Mouse (Mus musculus) ES-Bruce4 (cell line): ENCODE data around the gene Lpin1. TPM values are rescaled to one million over a fixed set of nuclear protein-coding genes. Genes with fewer than 3 reads are reported as not detected.

Experiments
- H3K27ac ChIP-seq: 2 replicates; pipeline ENCODE4 v1.5.1; 2012; ENCODE audit warnings: low read length, inconsistent platforms; ENCODE audit not compliant: insufficient read depth
- H3K27me3 ChIP-seq: 2 replicates; pipeline ENCODE4 v1.6.1; 2012; ENCODE audit warnings: mild to moderate bottlenecking, low read length, inconsistent platforms; ENCODE audit not compliant: control insufficient read depth, poor library complexity, insufficient read depth, severe bottlenecking
- H3K36me3 ChIP-seq: 2 replicates; pipeline ENCODE4 v1.6.1; 2012; ENCODE audit warnings: inconsistent platforms, mild to moderate bottlenecking, low read length, moderate library complexity; ENCODE audit not compliant: control insufficient read depth, poor library complexity, insufficient read depth, severe bottlenecking
- H3K4me1 ChIP-seq: one replicate; pipeline ENCODE4 v1.8.1; 2011; ENCODE audit warnings: low read length; ENCODE audit not compliant: control insufficient read depth, insufficient read depth
- H3K4me3 ChIP-seq: 2 replicates; pipeline ENCODE4 v1.5.1; 2011; ENCODE audit warnings: low read depth, mild to moderate bottlenecking, low read length
- H3K9ac ChIP-seq: 2 replicates; pipeline ENCODE4 v1.6.1; 2012; ENCODE audit warnings: low read depth, mild to moderate bottlenecking, inconsistent platforms; ENCODE audit not compliant: poor library complexity, severe bottlenecking
- H3K9me3 ChIP-seq: replicated peaks from 2 replicates; pipeline ENCODE4 v1.6.1; 2012; ENCODE audit warnings: mild to moderate bottlenecking, low read length, inconsistent platforms; ENCODE audit not compliant: control insufficient read depth, poor library complexity, insufficient read depth, severe bottlenecking
- CTCF ChIP-seq: IDR thresholded peaks from one replicate; pipeline ENCODE4 v1.8.1; 2011; ENCODE audit warnings: low read depth, low read length
- EP300 ChIP-seq: IDR thresholded peaks from 2 replicates; pipeline ENCODE4 v1.6.1; 2011; ENCODE audit warnings: low read depth, low read length; ENCODE audit not compliant: insufficient read depth
- POLR2A ChIP-seq: IDR thresholded peaks from one replicate; pipeline ENCODE4 v1.8.1; 2011; ENCODE audit warnings: low read length; ENCODE audit not compliant: insufficient read depth
- polyA plus RNA-seq: library from polyadenylated mRNA; stranded (reverse); fragments of >200 nt; gene quantifications from 2 replicates; pipeline ENCODE4 v1.2.4, GENCODE M21; 2011; ENCODE audit warnings: low read depth; ENCODE audit not compliant: missing spikeins, insufficient read depth, insufficient read length

Lpin1 gene
- polyA plus RNA-seq, 1 experiment, result 33.3 TPM

GRCm38 (mm10) chr12:16592451-16592850 lies 18.3 kb downstream of the Lpin1 start:
- Histone ChIP-seq H3K9ac (no peak overlapping the region), H3K27ac (no peak overlapping the region), H3K27me3 (no peaks in the 10 kb centered on the region), H3K4me1 (peaks cover 2% of the 10 kb centered on the region), H3K36me3 (no peaks in the 10 kb centered on the region), H3K4me3 (no peak overlapping the region), H3K9me3 (no peaks in the 10 kb centered on the region)
- no peak for TF ChIP-seq POLR2A
- TF ChIP-seq EP300, result no peak
- no peak for TF ChIP-seq CTCF

GRCm38 (mm10) chr12:16591453-16592200 lies 19.1 kb downstream of the Lpin1 start:
- Histone ChIP-seq H3K9me3 (no peaks in the 10 kb centered on the region), H3K27ac (peak overlapping the region; percentile 72), H3K4me1 (peaks cover 7% of the 10 kb centered on the region), H3K4me3 (peak overlapping the region; percentile 22; the same call in 1 of the 2 replicates), H3K9ac (peak overlapping the region; percentile 24; the same call in 1 of the 2 replicates), H3K27me3 (no peaks in the 10 kb centered on the region), H3K36me3 (no peaks in the 10 kb centered on the region)
- no peak for TF ChIP-seq POLR2A
- peak; percentile 70; the same call in 1 of the 2 replicates for TF ChIP-seq EP300

GRCm38 (mm10) chr12:16589966-16590365 lies 20.8 kb downstream of the Lpin1 start:
- peaks cover 8% of the 10 kb centered on the region for H3K4me1 ChIP-seq

GRCm38 (mm10) chr12:16589204-16589949 lies 21.4 kb downstream of the Lpin1 start:
- no peak for TF ChIP-seq POLR2A
- TF ChIP-seq CTCF, result no peak
- TF ChIP-seq EP300, result 0 out of 2 replicates have a peak, but pooled peaks have one; percentile 15
- H3K36me3 ChIP-seq, result no peaks in the 10 kb centered on the region
- no peaks in the 10 kb centered on the region for H3K27me3 ChIP-seq
- H3K4me3 ChIP-seq, result peak overlapping the region; percentile 96
- H3K9ac ChIP-seq, result peak overlapping the region; percentile 62
- no peaks in the 10 kb centered on the region for H3K9me3 ChIP-seq
- 0 out of 2 replicates have a peak overlapping the region, but pooled peaks have one; percentile 49 for H3K27ac ChIP-seq
- H3K4me1 ChIP-seq, result peaks cover 9% of the 10 kb centered on the region

More at GRCm38 (mm10) chr12:16589966-16590365, 20.8 kb downstream of the Lpin1 start:
- Histone ChIP-seq H3K36me3 (no peaks in the 10 kb centered on the region), H3K27ac (no peak overlapping the region), H3K9ac (no peak overlapping the region), H3K4me3 (no peak overlapping the region), H3K9me3 (no peaks in the 10 kb centered on the region), H3K27me3 (no peaks in the 10 kb centered on the region)
- TF ChIP-seq POLR2A (no peak), EP300 (no peak), CTCF (no peak)

GRCm38 (mm10) chr12:16588396-16589042 lies 22.2 kb downstream of the Lpin1 start:
- no peaks in the 10 kb centered on the region for H3K9me3 ChIP-seq
- TF ChIP-seq POLR2A, result no peak
- peaks cover 9% of the 10 kb centered on the region for H3K4me1 ChIP-seq

GRCm38 (mm10) chr12:16587767-16588166 lies 23.0 kb downstream of the Lpin1 start:
- peak overlapping the region; percentile 49 for H3K27ac ChIP-seq
- peaks cover 9% of the 10 kb centered on the region for H3K4me1 ChIP-seq
- peak overlapping the region; percentile 62 for H3K9ac ChIP-seq
- H3K36me3 ChIP-seq, result no peaks in the 10 kb centered on the region
- TF ChIP-seq EP300 (peak; percentile 94), POLR2A (no peak)
- peak overlapping the region; percentile 4; the same call in 1 of the 2 replicates for H3K4me3 ChIP-seq
- no peaks in the 10 kb centered on the region for H3K27me3 ChIP-seq
- H3K9me3 ChIP-seq, result no peaks in the 10 kb centered on the region

More at GRCm38 (mm10) chr12:16588396-16589042, 22.2 kb downstream of the Lpin1 start:
- no peaks in the 10 kb centered on the region for H3K27me3 ChIP-seq
- no peaks in the 10 kb centered on the region for H3K36me3 ChIP-seq
- peak overlapping the region; percentile 49 for H3K27ac ChIP-seq
- peak overlapping the region; percentile 96 for H3K4me3 ChIP-seq
- peak overlapping the region; percentile 62 for H3K9ac ChIP-seq
